Mouse (Mus musculus) adrenal gland, postnatal 10 days (tissue): ENCODE measurements around the gene Arhgef28. TPM values are rescaled to one million over a fixed set of nuclear protein-coding genes. Genes with fewer than 3 reads are reported as not detected.

Source experiments
- DNase-seq: peaks from one replicate; pipeline ENCODE4 v3.0.0; 2021; ENCODE audit warnings: mixed read lengths
- long read RNA-seq, 2 experiments: library from polyadenylated mRNA; stranded (forward); transcript quantifications; one replicate each; pipeline ENCODE4 v2.0.0; 2021
- total RNA-seq, 2 experiments: library from RNA; stranded (reverse); gene quantifications; 2 replicates each; pipeline ENCODE4 v1.2.3; 2021

Gene Arhgef28
- 10 to 100 TPM; 23.7 to 30.8 TPM for total RNA-seq
- long read RNA-seq, experiment 1, partial matches to known transcripts: 20 of 23 reads
- long read RNA-seq, experiment 1, other reads (novel, unspliced or antisense): 3 of 23 reads
- long read RNA-seq, experiment 2, full-length matches to known transcripts: 3 of 14 reads
- long read RNA-seq, experiment 2, partial matches to known transcripts: 3 of 14 reads
- long read RNA-seq, experiment 2, other reads (novel, unspliced or antisense): 8 of 14 reads

GRCm38 (mm10) chr13:98205771-98206545, at the start of gene Arhgef28:
TSS of gene Arhgef28 (minus strand) at chr13:98206439.
- DNase-seq: peak; percentile 87

- no peak for DNase-seq
Measured at GRCm38 (mm10) chr13:98254921-98255320, 48.7 kb upstream of the Arhgef28 start.

DNA sequence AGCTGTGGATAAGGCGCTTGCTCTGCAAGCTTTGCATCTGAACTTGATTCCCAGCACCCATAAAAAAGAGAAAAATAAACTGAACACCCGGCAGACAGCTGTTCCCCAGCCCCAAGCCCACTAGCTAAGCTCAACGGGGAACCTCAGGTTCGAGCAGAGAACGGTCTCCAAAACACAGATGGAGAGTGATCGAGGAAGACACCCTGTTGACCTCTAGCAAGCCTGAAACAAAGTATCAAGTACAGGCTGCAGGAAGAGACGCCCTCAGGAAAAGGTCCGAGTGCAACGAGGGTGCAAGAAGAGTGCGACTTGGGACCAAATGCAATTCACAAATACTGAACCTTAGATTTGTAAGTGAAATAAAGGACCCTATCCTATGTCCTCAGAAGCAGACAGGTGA, 43.4 kb upstream of the Arhgef28 start:
- no peak for DNase-seq

GRCm38 (mm10) chr13:98245386-98245785, 39.1 kb upstream of the Arhgef28 start:
- DNase-seq: no peak

DNA sequence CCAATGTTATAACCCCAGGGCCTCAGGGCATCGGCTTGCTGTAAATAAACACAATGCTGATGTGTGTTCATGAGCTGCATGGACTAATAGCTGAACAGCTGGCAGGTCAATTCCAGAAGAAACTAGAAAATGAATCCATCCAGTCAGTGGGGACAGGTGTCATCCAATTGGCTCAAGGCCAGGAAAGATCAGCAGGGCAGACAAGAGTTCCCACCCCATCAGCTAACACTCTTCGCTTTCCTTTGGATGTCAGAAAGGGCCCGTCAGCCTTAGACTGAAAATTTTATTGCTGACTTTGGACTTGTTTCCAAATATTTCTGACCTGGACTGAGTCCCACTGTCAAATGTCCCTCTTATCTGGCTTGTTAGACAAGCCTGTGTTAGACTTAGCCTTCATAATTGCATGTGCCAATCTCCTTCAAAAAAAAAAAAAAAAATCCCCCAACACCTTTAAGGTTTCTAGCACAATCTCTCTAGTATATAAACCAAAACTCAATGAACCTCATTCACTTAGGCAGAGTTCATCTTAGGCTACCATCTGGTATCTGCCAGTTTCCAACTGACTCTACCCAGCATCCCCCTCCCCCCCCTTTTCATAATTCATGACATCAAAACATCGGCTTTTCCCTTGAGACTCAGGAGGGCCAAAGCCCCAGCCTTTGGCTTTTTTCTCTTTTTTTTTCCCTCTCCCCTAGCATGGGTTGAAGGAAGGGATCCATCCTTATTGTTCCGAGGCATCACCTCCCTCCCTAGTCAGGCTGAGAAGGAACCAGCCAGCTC, 38.5 kb upstream of the Arhgef28 start:
- DNase-seq: peak; percentile 16

GRCm38 (mm10) chr13:98241531-98242282, 35.5 kb upstream of the Arhgef28 start:
- peak; percentile 48 for DNase-seq

GRCm38 (mm10) chr13:98239978-98240641, 33.9 kb upstream of the Arhgef28 start:
- DNase-seq: peak; percentile 82

GRCm38 (mm10) chr13:98235451-98235850, 29.2 kb upstream of the Arhgef28 start:
- DNase-seq: no peak

DNA sequence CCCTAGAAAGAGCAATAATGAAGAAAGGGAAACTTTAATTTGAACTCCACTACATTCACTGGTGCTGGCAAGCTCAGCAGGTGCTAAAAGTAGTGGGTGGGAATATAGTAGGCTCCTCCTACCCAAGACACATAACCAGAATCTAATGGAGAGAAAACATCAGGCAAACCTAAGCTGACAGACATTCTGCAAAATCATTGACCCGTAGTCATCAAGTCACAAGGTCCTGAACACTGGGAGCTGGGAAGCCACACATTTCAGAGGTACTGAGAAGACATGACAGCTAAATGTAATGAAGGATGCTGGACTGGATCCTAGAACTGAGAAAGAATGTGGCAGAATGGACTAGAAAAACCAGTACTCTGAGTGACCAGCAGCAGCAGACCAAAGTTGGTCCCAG, 24.3 kb upstream of the Arhgef28 start:
- DNase-seq: no peak

- DNase-seq: no peak
Measured at GRCm38 (mm10) chr13:98226225-98226624, 20.0 kb upstream of the Arhgef28 start.

- DNase-seq: peak; percentile 68
Measured at GRCm38 (mm10) chr13:98222848-98223247, 16.6 kb upstream of the Arhgef28 start.

- DNase-seq: no peak
Measured at GRCm38 (mm10) chr13:98210137-98210536, 3.9 kb upstream of the Arhgef28 start.

DNA sequence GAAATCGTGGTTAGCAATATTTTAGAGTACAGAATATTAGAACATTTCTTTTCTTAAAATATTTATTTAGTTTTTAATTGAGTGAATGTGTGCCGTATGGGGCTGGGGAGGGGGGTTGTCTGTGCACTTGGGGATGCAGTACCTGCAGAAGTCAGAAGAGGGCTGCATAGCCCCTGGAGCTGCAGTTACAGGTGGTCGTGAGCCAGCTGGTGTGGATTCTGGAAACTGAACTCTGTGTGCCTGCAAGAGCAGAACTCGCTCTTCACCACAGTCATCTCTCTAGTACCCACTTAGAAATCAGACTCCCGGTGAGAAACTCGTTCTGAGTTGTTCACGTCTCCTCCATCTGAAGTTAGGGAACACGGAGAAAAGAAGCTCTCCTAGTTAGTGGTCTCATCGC, 2.6 kb upstream of the Arhgef28 start:
- no peak for DNase-seq

DNA sequence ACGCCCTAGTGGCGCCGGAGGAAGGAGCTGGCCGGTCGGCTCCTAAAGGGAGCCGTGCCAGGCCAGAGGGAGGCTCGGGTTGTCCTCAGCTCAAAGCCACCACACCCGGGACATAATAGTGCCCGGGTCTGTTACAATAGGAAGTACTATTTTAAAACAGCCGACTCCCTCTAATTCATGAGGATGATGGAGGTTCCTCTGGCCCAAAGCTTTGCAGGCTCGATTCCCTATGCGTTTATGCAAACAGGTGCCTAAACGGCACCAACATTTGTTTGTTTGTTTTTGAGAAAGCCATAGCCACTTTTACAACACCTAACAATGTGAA, 269 bp upstream of the Arhgef28 start:
- DNase-seq: no peak

DNA sequence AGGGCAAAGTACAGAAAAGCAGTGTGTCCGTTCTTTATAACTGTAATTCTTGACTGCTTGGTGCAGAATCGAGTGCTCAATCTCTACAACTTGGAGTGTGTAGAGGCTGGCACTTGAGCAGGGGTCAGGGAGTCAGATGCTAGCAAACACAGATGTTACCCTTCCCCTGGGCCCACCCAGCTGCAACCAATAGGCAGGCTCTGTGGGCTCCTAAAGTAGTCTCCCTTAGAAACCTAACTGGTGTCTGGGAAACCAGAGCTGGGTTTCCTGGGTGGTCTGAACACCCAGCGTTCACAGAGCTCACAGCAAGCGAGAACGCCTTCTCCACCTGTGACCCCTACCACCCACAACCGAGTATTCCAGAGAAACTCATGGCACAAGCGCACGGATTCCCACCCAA, 1.1 kb downstream of the Arhgef28 start:
- no peak for DNase-seq

DNA sequence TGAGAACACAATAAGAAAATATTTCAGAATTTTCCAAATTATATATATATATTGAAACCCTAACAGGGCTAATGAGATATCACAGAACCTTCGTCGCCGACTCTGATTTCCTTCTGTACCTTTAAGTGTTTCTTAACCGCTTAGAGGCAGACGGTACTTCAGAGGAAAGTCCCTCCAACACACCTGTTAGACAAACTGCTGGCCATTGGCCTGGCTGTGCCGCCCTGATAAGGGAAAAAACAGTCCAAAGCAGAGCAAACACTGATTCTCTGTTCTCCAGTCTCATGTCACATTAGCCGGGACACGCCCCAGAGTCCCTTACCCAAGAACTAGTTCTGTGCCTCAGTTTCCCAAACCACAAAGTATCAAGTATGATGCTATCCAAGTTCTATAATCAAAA, 1.9 kb downstream of the Arhgef28 start:
- no peak for DNase-seq

DNA sequence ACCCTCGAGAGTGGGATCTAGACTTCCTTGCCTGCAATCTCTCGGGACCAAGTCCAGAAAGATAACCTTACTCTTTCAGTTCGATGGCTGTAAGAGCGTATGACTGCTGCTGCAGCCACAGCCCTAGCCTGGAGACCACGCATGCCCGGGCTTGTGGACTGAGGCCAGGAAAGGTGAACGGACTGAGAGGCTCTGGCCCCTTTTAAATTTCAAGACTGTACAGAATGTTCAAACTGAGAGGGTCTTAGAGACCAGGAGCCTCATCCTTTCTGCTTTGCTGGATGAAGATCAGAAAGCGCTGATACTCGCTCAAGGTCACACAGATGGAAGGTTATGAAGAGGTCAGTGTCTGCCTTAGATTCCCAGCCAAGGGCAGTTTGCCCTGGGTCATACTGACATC, 4.8 kb downstream of the Arhgef28 start:
- peak; percentile 42 for DNase-seq

GRCm38 (mm10) chr13:98192596-98192995, 13.6 kb downstream of the Arhgef28 start:
- DNase-seq: no peak

DNA sequence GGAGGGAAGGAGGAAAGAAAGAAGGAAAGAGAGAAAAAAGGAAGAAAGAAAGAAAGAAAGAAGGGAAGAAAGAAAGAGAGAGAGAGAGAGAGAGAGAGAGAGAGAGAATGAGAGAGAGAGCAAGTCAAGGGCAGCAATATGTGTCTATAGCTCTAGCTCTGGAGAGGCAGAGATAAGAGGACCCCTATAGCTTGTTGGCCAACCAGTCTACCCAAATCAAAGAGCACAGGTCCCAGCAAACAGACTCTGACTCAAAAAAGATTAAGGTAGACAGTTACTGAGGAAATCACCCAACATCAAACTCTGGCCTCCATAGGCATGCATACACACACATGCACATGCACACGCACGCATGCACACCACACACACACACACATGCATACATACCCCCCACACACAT, 17.7 kb downstream of the Arhgef28 start:
- no peak for DNase-seq

DNA sequence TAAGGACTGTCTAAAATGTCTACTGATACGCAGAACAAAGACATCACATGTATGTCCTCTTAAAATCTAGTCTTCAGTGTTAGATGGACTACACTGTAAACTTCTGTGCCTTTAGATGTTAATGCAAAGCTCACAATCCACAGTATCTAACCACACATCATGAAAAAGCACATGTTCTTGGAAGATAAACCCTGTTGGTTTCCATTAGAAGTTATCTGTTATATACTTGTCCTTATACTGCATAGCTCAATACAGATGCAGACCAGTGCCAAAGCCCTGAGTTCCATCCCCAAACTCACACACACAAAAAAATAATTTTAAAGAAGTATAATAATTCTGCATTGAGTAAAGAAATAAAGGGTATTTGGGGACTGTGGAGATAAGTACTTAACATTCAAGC, 18.3 kb downstream of the Arhgef28 start:
- DNase-seq: no peak

DNA sequence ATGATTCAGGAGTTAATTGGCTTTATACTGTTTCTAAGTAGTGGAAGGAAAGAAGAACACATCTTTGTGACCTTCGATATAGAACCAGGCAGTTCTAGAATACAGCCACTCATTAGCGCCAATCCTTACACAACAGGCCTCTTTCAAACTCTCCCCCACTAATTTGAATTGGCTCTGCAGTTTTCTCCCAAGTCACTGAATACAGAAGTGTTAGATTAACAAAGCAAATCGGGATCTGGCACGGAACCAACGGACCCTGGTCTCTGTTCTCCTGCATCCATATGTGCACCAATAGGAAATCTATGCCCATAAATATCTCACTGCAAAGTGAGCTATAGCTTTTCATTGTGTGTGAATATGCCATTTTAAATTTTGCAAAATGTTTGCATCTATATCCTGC, 20.1 kb downstream of the Arhgef28 start:
- no peak for DNase-seq

GRCm38 (mm10) chr13:98184632-98185031, 21.6 kb downstream of the Arhgef28 start:
- no peak for DNase-seq
